Mouse (Mus musculus) yolk sac, embryonic 10.5 days (tissue): ENCODE results near the gene Antxr1.

ENCODE experiments used
- DNase-seq: peaks from one replicate; pipeline ENCODE4 v3.0.0-alpha.2; 2017; ENCODE audit warnings: low spot score

The Antxr1 gene

DNA sequence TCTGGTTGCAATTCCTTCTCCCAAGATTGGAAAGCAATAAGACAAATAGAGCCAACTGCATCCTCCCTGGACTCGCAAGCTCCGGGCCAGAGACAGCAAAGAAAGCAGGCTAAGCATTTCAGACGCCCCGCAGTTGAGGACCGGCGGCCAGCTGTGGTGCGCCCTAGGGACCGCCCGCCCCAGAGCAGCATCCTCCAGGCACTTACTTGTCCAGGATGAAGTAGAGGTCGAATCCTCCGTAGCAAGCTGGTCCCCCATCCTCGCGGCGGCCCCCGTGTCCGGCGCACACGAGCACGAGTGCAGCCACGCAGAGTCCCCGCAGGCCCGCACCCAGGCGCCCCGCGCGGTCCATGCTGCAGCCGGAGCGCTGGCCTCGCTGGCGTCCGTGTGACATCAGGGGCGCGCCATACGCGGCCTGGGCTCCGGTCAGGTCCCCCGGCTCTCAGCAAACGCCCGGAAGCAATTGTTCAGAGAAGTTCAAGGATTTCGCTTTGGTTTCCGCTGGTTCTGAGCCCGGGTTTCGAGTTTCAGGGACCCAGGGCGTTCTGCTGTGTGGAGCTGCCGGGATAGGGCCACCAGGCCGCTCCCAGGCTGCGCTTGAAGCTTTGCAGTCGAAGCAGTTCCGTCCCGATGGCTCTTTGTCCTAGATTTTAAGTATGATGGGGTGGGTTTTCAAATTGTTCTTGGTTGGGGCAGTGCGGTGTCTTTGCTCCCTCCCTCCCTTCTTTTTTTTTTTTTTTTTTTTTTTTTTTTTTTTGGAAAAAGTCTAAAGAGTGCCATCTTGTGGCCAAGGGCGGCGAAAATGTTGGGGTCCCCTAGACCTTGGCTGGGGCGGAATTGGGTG, at the start of gene Antxr1:
Gene Antxr1 (minus strand): TSS at position 731 of the 844 bp plus-strand sequence.
- peak; percentile 57 for DNase-seq

DNA sequence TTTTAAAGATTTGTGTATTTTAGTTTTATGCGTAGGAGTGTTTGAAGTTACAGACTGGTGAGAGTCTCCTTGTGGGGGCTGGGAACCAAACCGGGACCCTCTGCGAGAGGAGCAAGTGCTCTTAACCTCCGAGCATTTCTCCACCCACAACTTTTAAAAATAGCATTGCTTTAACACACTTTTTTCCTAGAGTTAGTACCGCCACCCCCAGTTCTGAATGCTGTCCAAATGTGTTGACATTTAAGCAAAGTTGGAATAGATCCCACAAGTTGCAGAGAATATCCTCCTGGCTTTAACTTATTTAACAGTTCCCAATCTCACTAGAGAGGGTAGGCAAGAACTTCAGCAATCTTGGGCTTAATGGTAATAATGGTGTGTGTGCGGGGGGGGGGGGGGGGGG, 49.1 kb upstream of the Antxr1 start:
- DNase-seq: no peak

DNA sequence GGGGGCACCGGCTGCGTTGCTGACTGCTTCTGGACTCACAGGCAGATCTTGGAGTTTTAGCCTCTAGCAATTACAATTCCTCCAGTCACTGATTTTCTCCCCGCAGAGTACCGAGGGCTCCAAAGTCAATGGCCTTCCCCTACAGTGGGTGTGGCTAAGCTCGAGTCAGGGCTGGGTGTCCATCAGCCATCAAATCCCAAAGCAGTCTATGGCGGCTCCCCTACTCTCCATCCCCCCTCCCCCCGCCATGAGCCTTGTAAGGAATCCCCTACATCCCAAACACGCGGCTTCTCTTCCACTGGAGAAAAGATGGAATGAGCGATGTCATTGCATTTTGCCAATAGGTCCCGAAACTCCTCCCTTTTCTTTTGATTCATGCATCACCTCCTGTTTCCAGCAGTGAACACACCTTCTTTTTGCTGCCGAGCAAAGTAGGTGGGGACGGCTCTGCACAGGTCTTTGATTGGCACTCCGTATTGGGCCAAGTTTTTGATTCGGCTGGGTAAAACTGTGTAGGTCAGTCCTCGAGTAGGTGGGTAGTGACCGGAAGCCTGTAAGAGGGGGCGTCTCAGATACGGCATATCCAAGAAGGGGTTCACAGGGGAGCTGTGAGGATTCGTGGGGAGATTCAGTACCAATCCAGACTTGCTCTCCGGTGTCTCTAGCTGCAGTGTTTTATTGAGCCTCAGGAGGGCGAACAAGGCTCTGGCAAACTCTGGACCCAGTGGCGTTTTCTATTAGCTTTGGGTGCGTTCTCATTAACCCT, 48.5 kb upstream of the Antxr1 start:
- DNase-seq: no peak

DNA sequence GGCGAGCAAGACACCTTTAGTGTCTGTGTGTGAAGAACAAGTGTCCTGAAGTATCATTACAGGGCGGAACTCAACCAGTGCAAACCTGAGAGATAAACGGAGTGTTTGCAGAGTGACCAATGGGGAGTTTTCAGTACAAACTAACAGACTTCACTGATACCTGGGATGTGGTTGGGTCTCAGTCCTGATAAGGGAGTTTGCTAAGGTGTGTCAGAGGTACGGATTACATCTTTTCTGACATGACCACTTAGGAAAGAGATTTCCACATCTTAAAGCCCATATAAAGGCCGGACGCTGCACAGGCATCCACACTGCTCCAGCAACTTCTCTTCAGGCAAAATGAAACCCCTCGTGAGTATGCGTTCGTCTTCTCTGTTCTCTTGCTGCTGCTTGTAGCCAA, 37.4 kb upstream of the Antxr1 start, which contains the start of gene Gkn2:
Gene Gkn2 (plus strand): TSS at position 301 of the 400 bp plus-strand sequence.
- no peak for DNase-seq

DNA sequence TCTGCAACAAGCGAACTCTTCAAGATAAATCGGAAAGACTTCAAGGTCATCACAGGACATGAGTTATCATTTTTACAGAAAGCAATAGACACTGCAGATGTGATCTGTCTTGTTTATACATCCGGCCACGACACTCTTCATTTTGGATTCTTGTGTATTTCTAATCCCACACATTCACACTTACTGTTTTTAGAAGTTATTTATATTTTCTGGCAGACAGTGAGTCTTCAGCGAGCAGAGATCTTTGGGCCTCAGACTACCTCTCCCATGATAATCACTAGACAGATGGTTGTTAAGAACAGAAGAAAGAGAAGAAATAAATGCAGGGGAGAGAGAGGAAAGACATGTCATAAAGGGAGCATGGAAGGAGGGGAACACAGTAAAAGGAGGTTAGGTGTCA, 33.6 kb upstream of the Antxr1 start:
- no peak for DNase-seq

DNA sequence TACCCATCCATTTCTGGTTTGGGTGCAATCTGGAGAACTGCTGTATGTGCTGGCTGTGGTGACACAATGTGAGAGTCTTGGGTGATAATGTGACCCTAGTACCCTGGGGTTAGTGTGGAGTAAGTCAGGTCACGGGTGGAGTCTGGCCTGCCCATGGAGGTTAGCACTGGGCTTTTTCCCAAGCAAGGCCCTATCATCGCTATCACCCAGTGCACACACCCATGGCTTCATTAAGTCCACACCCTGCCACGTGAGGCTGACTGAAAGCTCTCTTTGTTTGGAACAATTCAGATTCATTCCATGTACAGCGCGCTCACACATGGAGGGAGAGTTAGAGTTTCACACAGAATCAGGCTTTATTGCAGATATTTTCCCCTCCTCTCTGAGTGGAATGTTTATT, 18.8 kb upstream of the Antxr1 start:
- no peak for DNase-seq

DNA sequence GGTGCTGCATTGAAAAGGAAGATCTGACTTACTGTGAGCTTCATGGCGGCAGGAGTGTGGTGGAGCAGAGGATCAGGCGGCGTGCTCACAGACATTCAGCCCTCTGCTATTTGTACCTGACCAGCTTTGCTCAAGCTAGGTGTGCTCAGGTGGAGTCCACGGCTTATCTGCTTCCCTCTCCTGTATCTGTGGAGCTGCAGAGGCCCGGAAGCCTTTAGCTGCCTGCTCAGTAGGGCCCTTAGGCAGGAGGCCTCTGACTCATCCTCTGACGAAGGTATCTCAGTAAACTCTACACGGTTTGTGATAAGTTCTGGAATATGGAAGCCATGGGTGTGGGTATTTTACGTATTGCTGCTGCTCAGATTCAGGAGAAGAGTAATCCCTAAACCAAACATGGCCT, 15.2 kb upstream of the Antxr1 start, which contains the start of gene Gkn1:
Gene Gkn1 (minus strand): TSS at position 114 of the 400 bp plus-strand sequence.
- DNase-seq: no peak

DNA sequence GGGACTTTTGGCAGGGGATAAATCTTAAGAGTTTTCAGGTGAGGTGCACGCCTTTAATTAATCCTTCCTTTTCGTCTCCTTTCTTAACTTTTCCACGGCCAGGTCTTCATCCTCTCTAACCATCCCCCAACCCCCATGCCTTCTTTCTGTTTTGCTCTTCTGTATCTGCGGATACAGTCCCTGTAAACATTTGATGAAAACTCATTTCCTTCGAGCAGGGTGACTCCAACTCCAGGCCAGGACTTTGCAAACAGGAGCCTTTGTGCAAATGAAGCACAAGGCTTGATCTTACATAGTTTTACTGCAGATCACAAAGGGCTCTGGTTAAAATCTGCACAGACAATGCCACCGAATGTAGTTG, 294 bp upstream of the Antxr1 start:
- no peak for DNase-seq

DNA sequence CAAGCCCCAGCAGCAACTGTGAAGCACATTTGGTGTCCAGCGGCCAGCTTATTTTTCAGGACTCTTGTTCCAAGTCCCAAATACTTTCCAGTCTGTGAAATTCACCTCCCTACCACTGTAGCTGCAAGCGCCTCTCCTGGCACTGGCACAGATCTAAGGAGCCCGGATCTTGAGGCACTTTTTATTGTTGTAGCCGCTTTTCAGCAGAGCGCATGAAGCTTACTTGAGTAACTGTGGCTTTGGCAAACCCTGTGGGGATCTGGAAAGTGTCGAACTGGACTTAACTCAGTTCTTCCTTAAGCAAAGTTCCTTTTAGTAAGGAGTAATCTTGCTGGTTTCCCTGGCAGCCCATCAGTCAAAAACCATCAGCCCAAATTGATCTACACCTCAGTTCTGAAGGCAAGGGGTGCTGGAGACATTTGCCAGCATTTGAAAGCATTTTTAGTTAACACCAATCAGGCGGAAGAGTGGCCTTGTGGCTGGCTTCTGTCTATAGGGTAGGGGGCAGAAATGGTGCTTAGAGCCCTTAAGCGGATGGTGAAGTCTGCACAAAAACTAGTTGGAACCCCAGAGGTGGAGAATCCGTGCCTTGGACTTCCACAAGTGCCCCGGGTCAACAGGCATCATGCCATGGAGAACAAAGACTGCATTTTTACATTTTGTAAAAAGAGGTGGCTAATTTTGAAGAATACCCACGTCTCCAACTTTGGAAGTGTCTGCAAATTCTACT, 1.1 kb downstream of the Antxr1 start:
- no peak for DNase-seq

DNA sequence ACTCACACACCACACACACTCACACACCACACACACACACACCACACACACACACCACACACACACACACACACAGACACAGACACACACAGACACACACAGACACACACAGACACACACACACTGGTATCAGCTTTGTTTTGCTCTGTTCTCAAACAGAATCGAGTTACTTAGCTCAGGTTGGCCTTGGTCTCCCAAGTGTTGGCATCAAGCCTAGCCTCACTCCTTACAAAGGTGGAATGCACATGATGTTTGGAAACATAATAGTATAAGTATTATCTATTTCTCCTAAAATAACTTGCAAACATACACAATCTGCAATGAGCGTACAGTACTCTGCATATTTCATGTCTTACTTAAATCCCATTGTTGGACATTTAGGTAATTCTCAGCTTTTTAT, 3.2 kb downstream of the Antxr1 start:
- no peak for DNase-seq

DNA sequence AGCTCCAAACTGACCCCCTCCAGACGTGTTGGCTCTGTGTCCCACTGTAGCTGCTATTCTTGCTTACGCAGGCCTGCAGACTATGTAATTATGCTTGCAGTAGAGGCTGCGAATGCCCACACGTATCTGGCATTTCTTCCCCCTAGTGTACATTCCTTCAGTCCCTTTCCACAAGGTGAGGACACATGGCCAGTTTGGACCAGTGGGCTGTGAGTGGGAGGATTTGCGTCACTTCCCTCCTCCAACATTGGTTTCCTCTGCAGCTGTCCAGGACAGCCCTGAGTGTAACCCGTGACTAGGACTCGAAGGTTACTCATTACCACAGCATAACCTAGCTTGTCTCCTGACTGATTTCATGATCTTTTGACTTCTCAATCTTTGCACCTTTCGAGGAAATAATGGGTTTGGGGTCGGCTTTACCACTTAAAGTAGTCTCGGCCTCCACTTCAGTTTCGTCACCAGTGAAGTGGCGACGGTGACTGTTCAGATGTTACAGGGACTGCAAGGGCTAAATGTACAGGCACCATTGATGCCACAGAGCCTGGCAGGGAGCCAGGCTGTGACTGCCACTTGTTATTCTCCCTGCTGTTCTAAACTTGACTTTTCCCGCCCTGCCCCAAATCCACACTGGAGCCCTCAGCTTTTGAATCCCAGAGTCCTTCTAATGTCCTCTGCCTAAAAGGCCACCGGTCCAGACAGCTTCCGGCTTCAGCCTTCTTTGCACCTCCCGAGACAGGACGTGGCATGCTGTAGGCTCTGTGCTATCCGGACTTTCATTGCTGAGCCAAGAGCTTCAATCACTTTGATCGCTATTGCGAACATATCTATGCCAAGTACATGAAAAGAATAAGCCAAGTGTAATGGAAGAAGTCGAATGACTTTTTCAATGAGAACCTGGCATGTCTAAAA, 7.1 kb downstream of the Antxr1 start:
- peak; percentile 45 for DNase-seq

DNA sequence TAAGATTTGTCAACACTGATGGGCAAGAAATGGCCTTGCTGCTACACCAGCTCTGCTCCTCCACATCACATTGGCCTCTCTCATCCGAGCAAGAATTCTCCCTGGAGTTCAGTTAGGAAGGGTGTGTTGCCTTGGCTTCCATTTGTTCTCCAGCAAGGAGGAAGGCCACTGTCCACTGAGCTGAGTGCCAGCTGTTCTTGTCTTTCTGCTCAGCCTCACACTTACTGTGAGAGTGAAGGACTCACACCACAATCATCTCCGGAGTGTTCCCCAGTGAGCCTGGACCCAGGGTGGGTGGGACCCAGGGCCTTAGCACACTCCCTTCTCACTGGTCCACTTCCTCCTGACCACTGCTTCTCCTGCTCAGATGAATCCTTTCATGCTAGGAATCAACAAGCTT, 8.7 kb downstream of the Antxr1 start:
- no peak for DNase-seq

DNA sequence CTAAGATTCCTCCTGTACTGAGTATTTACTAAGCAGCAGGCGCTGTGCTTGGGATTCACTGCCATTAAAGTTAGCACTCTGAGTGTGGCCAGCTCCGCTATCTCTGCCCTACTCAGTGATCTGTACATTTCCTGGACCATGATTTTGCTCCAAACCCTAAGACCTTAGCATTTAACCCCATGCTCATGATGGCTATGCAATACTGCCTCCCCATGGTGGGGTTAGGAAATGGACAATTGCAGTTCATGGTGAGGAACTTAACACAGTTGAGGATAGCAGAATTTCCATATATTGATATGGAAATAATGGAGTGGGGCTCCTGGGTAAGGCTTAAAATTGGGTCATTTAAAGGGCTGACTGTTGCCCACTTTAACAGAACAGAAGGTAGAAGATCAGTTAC, 12.2 kb downstream of the Antxr1 start:
- no peak for DNase-seq

DNA sequence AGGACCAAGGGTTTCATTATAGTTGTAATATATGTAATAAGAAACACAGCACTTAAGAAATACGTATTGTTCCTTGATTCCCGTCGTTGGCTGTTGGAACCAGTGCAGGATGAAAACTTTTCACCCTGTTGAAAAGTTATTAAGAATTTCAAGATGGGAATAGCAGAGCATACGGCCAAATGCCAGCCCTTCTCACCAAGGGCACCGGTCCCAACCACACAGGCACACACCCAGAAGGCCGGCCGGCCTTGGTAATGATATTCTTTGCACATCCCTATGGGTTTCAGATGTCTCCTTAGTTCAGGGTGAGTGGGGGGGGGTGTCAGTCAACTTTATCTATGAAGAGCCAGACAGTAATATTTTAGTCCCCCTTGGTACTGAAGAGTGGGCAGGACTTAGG, 17.0 kb downstream of the Antxr1 start:
- DNase-seq: no peak

DNA sequence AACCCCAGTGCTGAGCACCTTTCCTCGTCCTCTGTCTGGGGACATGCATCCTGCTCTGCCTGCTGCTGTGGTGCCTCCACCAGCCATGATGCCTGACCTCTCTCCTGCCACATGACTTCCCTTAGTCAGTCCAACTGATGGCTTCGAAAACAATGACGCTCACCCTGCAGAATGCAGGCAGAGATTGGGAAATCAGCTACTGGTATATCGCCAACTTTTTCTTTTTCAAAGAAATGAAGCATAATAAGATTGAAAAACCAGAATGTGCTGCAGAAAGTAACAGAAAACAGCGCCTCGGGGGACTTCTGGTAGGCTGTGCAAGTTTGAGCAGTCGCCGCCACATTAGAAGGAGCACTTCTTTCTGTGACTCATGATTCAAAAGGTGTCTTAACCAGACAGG, 18.7 kb downstream of the Antxr1 start:
- DNase-seq: no peak

DNA sequence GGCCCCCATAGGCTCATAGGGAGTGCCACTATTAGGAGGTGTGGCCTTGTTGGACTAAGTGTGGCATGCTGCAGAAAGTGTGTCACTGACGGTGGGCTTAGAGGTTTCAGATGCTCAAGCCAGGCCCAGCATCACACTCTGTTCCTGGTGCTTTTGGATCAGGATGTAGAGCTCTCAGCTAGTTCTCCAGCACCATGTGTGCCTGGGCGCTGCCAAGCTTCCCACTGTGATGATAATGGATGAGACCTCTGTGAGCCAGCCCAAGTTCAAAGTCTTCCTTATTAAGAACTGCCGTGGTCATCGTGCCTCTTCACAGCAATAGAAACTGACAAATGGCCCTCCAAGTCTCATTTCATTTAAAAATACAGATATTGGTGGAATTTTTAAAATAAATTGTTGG, 22.9 kb downstream of the Antxr1 start:
- DNase-seq: no peak

DNA sequence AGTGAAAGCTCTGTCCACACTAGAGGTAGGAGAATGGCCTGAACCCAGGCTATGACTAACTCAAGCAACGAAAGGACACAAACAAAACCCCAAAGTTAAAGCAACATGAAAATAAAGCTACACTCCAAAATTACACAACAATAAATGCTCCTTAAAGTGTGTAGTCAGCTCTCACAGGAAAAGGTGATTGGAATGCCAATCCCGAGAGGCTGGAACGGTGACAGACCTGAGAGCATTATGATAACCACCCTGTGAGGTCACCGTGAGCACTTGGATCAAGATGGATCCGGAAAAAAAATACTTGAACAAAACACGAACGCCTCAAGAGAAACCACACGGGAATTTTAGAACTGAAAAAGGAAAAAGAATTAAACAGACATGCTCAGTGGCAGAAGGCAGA, 31.1 kb downstream of the Antxr1 start:
- no peak for DNase-seq

DNA sequence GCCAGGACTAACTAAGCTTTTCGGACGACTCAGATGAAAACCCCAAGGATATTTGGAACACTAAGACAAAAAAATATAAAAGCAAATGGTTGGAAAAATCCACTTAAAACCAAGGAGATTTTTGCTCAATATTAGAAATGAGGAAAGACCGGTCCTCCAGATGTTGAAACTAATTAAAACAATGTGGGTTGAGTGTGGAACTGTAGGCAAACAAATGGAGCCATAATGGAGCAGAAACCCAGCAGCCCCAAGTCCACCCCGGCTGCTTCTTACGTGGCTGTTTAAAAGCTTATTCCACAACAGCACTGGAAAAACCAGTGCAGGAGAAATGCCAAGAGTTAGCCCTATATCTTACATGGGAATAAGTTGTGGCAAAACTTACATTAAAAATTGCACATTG, 32.9 kb downstream of the Antxr1 start:
- no peak for DNase-seq

DNA sequence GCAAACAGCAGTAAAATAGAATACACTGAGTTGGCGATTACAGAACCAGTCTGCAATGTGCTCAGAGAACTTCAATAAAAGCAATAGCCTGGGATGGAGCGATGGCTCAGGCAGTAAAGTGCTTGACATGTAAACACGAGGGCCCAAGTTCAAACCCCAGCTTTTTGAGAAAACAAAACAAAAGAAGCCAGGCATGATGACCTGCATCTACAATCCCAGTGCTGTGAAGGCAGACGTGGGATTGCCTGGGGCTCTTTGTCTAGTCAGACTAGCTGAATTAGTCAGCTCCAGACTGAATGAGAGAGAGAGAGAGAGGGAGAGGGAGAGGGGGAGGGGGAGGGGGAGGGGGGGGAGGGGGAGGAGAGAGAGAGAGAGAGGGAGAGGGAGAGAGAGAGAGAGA, 33.6 kb downstream of the Antxr1 start:
- DNase-seq: no peak

DNA sequence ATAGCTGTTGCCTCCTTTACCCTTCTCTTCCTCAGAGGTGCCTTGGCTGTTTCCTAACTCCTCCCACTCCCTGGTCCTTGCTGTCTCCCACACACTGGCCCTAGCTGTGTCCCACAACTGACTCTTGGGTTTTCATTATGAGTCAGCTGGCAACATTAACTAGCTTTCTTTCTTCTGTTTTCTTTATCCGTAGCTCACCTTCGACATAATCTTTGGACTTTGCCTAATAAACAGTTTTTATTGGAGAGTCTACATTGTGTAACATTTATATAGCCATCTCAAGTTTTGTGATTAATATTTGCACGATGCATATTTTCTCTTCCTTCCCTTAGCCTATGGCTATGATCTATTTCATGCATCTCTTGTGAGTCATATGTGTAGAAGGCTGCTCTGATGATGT, 40.7 kb downstream of the Antxr1 start:
- no peak for DNase-seq
